Mouse (Mus musculus) C2C12 (cell line): ENCODE results near the gene Gtpbp1. TPM values are rescaled to one million over a fixed set of nuclear protein-coding genes. Genes with fewer than 3 reads are reported as not detected.

ENCODE experiments used
- H3K27me3 ChIP-seq: one replicate; pipeline ENCODE4 v1.6.1; 2011; ENCODE audit not compliant: control insufficient read depth, insufficient read depth, insufficient read length
- H3K36me3 ChIP-seq: one replicate; pipeline ENCODE4 v1.6.1; 2011; ENCODE audit not compliant: control insufficient read depth, insufficient read depth
- H3K4me3 ChIP-seq: one replicate; pipeline ENCODE4 v1.5.1; 2011; ENCODE audit warnings: mild to moderate bottlenecking, control low read depth; ENCODE audit not compliant: poor library complexity, insufficient read depth, severe bottlenecking
- H3K79me2 ChIP-seq: one replicate; pipeline ENCODE4 v1.6.1; 2011; ENCODE audit not compliant: control insufficient read depth, insufficient read depth
- H3K79me3 ChIP-seq: one replicate; pipeline ENCODE4 v1.6.1; 2011; ENCODE audit warnings: low read depth, control low read depth
- H3ac ChIP-seq: one replicate; pipeline ENCODE3; 2011; ENCODE audit warnings: low read depth; ENCODE audit not compliant: control insufficient read depth, insufficient read length
- CEBPB ChIP-seq: IDR thresholded peaks from one replicate; pipeline ENCODE4 v1.6.1; 2011; ENCODE audit warnings: low read depth, mild to moderate bottlenecking, control low read depth, moderate library complexity
- CTCF ChIP-seq: IDR thresholded peaks from one replicate; pipeline ENCODE4 v1.5.1; 2011; ENCODE audit not compliant: control insufficient read depth, insufficient read depth, insufficient read length
- FOSL1 ChIP-seq: IDR thresholded peaks from one replicate; pipeline ENCODE4 v1.8.0; 2011; ENCODE audit warnings: mild to moderate bottlenecking, low read length; ENCODE audit not compliant: poor library complexity, insufficient read depth, severe bottlenecking
- MAX ChIP-seq: IDR thresholded peaks from one replicate; pipeline ENCODE4 v1.6.1; 2011; ENCODE audit warnings: mild to moderate bottlenecking, control low read depth
- MYOD1 ChIP-seq: IDR thresholded peaks from one replicate; pipeline ENCODE4 v1.6.1; 2011; ENCODE audit warnings: low read depth; ENCODE audit not compliant: control insufficient read depth, insufficient read length
- MYOG ChIP-seq: IDR thresholded peaks from one replicate; pipeline ENCODE4 v1.6.1; 2011; ENCODE audit not compliant: control insufficient read depth, insufficient read length; ENCODE audit errors: extremely low read depth
- USF1 ChIP-seq: IDR thresholded peaks from one replicate; pipeline ENCODE4 v1.6.1; 2011; ENCODE audit warnings: low read depth, mild to moderate bottlenecking, control low read depth, moderate library complexity
- polyA plus RNA-seq: library from polyadenylated mRNA; unstranded; fragments of >200 nt; fragmentation: generic; extraction: Trizol; gene quantifications from one replicate; pipeline ENCODE4 v1.2.1, GENCODE M21; 2012; ENCODE audit warnings: missing spikeins

Gtpbp1 gene
- polyA plus RNA-seq, 1 experiment: 62.5 TPM

- TF ChIP-seq CTCF (peak; percentile 93), MAX (peak; percentile 50), FOSL1 (no peak)
- Histone ChIP-seq H3K79me2 (no peaks in the 10 kb centered on the region), H3ac (no peak overlapping the region), H3K27me3 (no peaks in the 10 kb centered on the region), H3K79me3 (no peaks in the 10 kb centered on the region), H3K4me3 (no peak overlapping the region), H3K36me3 (no peaks in the 10 kb centered on the region)
Measured at GRCm38 (mm10) chr15:79752742-79753419, 62.2 kb downstream of the Gtpbp1 start.

DNA sequence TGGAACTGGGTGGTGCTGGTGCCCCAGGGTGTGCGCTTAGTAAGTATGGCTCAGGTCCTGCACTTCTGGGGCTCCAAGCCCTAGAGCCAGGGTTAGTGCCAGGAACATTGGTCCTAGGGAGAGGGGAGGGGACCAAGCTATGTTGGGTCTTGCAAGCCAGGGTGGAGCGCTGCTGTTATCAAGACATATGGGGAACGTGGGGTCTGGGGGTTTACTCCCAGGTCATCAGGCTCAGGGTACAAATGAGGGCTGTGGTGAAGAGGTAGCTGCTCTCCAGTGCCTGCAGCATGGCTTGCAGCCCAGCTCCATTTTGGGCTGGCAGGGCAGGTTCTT lies 62.7 kb downstream of the Gtpbp1 start:
- Histone ChIP-seq H3K79me2 (no peaks in the 10 kb centered on the region), H3K79me3 (no peaks in the 10 kb centered on the region), H3K4me3 (no peak overlapping the region), H3K36me3 (no peaks in the 10 kb centered on the region), H3ac (no peak overlapping the region), H3K27me3 (no peaks in the 10 kb centered on the region)
- TF ChIP-seq CEBPB (no peak), MAX (no peak), MYOG (no peak), USF1 (no peak), FOSL1 (no peak)

GRCm38 (mm10) chr15:79753873-79754272 lies 63.2 kb downstream of the Gtpbp1 start:
- no peak overlapping the region for H3ac ChIP-seq
- no peak overlapping the region for H3K4me3 ChIP-seq
- H3K79me2 ChIP-seq: no peaks in the 10 kb centered on the region
- no peaks in the 10 kb centered on the region for H3K27me3 ChIP-seq
- no peaks in the 10 kb centered on the region for H3K79me3 ChIP-seq
- no peaks in the 10 kb centered on the region for H3K36me3 ChIP-seq
- TF ChIP-seq FOSL1 (no peak), MYOG (no peak), USF1 (no peak), MAX (no peak), MYOD1 (no peak)

DNA sequence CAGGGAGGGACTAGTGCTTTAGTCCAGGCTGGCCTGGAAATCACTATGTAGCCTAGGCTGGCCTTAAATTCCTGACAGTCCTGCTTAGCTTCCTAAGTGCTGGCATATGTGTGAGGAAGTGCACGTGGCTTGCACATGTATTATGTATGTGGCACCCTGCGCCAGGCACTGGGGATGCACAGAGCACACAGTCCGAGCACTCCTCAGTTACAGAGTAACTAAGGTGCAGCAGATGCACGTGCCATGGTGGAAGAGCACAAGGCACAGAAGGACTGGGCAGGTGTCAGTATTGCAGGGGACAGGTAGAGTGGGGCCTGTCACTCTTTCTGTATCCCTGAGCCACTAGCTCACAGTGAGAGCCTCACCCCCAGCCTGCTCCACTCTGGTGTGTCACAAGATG lies 64.5 kb downstream of the Gtpbp1 start:
- no peaks in the 10 kb centered on the region for H3K79me2 ChIP-seq
- H3K4me3 ChIP-seq: no peak overlapping the region
- H3K36me3 ChIP-seq: no peaks in the 10 kb centered on the region
- no peak for TF ChIP-seq FOSL1
- TF ChIP-seq MYOD1: no peak
- TF ChIP-seq MYOG: no peak
- TF ChIP-seq USF1: no peak
- no peak for TF ChIP-seq MAX
- TF ChIP-seq CTCF: no peak
- no peak for TF ChIP-seq CEBPB
- H3K79me3 ChIP-seq: no peaks in the 10 kb centered on the region
- no peak overlapping the region for H3ac ChIP-seq
- H3K27me3 ChIP-seq: no peaks in the 10 kb centered on the region

GRCm38 (mm10) chr15:79755977-79756625 lies 65.5 kb downstream of the Gtpbp1 start:
- H3K4me3 ChIP-seq: no peak overlapping the region
- TF ChIP-seq CTCF: no peak
- TF ChIP-seq MYOD1: peak; percentile 64
- TF ChIP-seq FOSL1: no peak
- no peak for TF ChIP-seq CEBPB
- no peak for TF ChIP-seq MAX
- no peak for TF ChIP-seq MYOG

GRCm38 (mm10) chr15:79757118-79757517 lies 66.5 kb downstream of the Gtpbp1 start:
- H3K79me2 ChIP-seq: no peaks in the 10 kb centered on the region
- no peak overlapping the region for H3K4me3 ChIP-seq
- no peaks in the 10 kb centered on the region for H3K27me3 ChIP-seq
- H3K79me3 ChIP-seq: no peaks in the 10 kb centered on the region
- no peaks in the 10 kb centered on the region for H3K36me3 ChIP-seq
- H3ac ChIP-seq: no peak overlapping the region
- TF ChIP-seq MYOG (no peak), FOSL1 (no peak), CTCF (no peak), USF1 (no peak), CEBPB (no peak), MYOD1 (no peak), MAX (no peak)

More at GRCm38 (mm10) chr15:79755977-79756625, 65.5 kb downstream of the Gtpbp1 start:
- H3K27me3 ChIP-seq: no peaks in the 10 kb centered on the region
- H3K36me3 ChIP-seq: no peaks in the 10 kb centered on the region
- H3ac ChIP-seq: no peak overlapping the region
- H3K79me3 ChIP-seq: no peaks in the 10 kb centered on the region
- H3K79me2 ChIP-seq: no peaks in the 10 kb centered on the region
